Mouse (Mus musculus) hindbrain, embryonic 12.5 days (tissue): ENCODE measurements around the gene Kctd15. TPM values are rescaled to one million over a fixed set of nuclear protein-coding genes. Genes with fewer than 3 reads are reported as not detected.

Source experiments
- ATAC-seq: fragments of 200-750 bp; cut with Nextera tagmentation; 2 replicates; pipeline ENCODE4 v1.8.0; 2017; ENCODE audit warnings: moderate TSS enrichment; ENCODE audit not compliant: low FRiP score
- H3K27ac ChIP-seq: fragments of 300-500 bp; sonication (generic); 2 replicates; pipeline ENCODE4 v1.5.1; 2016; ENCODE audit warnings: mild to moderate bottlenecking
- H3K27me3 ChIP-seq: fragments of 300-500 bp; sonication (generic); 2 replicates; pipeline ENCODE4 v1.6.1; 2016; ENCODE audit warnings: mild to moderate bottlenecking
- H3K36me3 ChIP-seq: fragments of 300-500 bp; sonication (generic); 2 replicates; pipeline ENCODE4 v1.6.1; 2016; ENCODE audit warnings: mild to moderate bottlenecking
- H3K4me1 ChIP-seq: fragments of 300-500 bp; sonication (generic); 2 replicates; pipeline ENCODE4 v1.6.1; 2016
- H3K4me2 ChIP-seq: fragments of 300-500 bp; sonication (generic); replicated peaks from 2 replicates; pipeline ENCODE4 v1.6.1; 2016; ENCODE audit warnings: mild to moderate bottlenecking
- H3K4me3 ChIP-seq: fragments of 300-500 bp; sonication (generic); 2 replicates; pipeline ENCODE4 v1.5.1; 2016; ENCODE audit warnings: mild to moderate bottlenecking
- H3K9ac ChIP-seq: fragments of 300-500 bp; sonication (generic); 2 replicates; pipeline ENCODE4 v1.6.1; 2016; ENCODE audit warnings: mild to moderate bottlenecking, moderate library complexity
- H3K9me3 ChIP-seq: fragments of 300-500 bp; sonication (generic); replicated peaks from 2 replicates; pipeline ENCODE4 v1.6.1; 2016; ENCODE audit warnings: mild to moderate bottlenecking
- WGBS: fragments of 180-500 bp; shearing (Covaris S2); methylation state at CpG from one replicate; pipeline ENCODE4 v1.1.7; 2016; 5-methylcytosine and 5-hydroxymethylcytosine counted together
- polyA plus RNA-seq: library from polyadenylated mRNA; unstranded; fragments of >200 nt; fragmentation: Nextera tagmentation; extraction: Ambion mirVana; gene quantifications from 2 replicates; pipeline ENCODE4 v1.2.1, GENCODE M21; 2016

Gene Kctd15
- polyA plus RNA-seq: 36.9 and 42.1 TPM in 2 replicates

GRCm38 (mm10) chr7:34656632-34657031 is at the start of gene Kctd15:
TSS of gene Kctd15 (minus strand) at chr7:34656732.
- Histone ChIP-seq H3K4me2 (peak within 1 kb of the TSS; percentile 82), H3K27me3 (no peaks in the 10 kb centered on the region), H3K36me3 (no peaks in the 10 kb centered on the region), H3K9ac (peak within 1 kb of the TSS; percentile 97), H3K4me3 (peak within 1 kb of the TSS; percentile 91), H3K9me3 (no peaks in the 10 kb centered on the region), H3K27ac (peak within 1 kb of the TSS; percentile 100), H3K4me1 (peaks cover 16% of the 10 kb centered on the region)
- ATAC-seq: no peak
- 69% methylated on average over 5 of the region's 5 CpGs for WGBS

- no peak overlapping the region for H3K27ac ChIP-seq
- ATAC-seq: no peak
- H3K4me3 ChIP-seq: no peak overlapping the region
- H3K36me3 ChIP-seq: no peaks in the 10 kb centered on the region
- no peaks in the 10 kb centered on the region for H3K27me3 ChIP-seq
- no peaks in the 10 kb centered on the region for H3K9me3 ChIP-seq
- no peak overlapping the region for H3K4me2 ChIP-seq
- no peak overlapping the region for H3K9ac ChIP-seq
- 31% methylated on average over 4 of the region's 4 CpGs for WGBS
- H3K4me1 ChIP-seq: peaks cover 20% of the 10 kb centered on the region
Measured at GRCm38 (mm10) chr7:34704401-34704800, 47.9 kb upstream of the Kctd15 start.

GRCm38 (mm10) chr7:34703437-34703836 is 46.9 kb upstream of the Kctd15 start:
- Histone ChIP-seq H3K4me3 (no peak overlapping the region), H3K9me3 (no peaks in the 10 kb centered on the region), H3K4me2 (no peak overlapping the region), H3K4me1 (peaks cover 17% of the 10 kb centered on the region; the same call in 1 of the 2 replicates), H3K27me3 (no peaks in the 10 kb centered on the region), H3K36me3 (no peaks in the 10 kb centered on the region), H3K27ac (no peak overlapping the region), H3K9ac (no peak overlapping the region)
- ATAC-seq: no peak
- WGBS: 54% methylated on average over 4 of the region's 4 CpGs

GRCm38 (mm10) chr7:34702718-34703351 is 46.3 kb upstream of the Kctd15 start:
- no peak for ATAC-seq
- H3K4me3 ChIP-seq: no peak overlapping the region
- H3K4me1 ChIP-seq: peaks cover 21% of the 10 kb centered on the region; the same call in 1 of the 2 replicates
- no peak overlapping the region for H3K4me2 ChIP-seq
- H3K27ac ChIP-seq: no peak overlapping the region
- H3K9me3 ChIP-seq: no peaks in the 10 kb centered on the region
- no peaks in the 10 kb centered on the region for H3K36me3 ChIP-seq
- H3K27me3 ChIP-seq: no peaks in the 10 kb centered on the region
- 20% methylated on average over 11 of the region's 11 CpGs for WGBS
- H3K9ac ChIP-seq: no peak overlapping the region

GRCm38 (mm10) chr7:34699888-34700287 is 43.4 kb upstream of the Kctd15 start:
- no peak for ATAC-seq
- no peaks in the 10 kb centered on the region for H3K36me3 ChIP-seq
- no peak overlapping the region for H3K4me2 ChIP-seq
- no peak overlapping the region for H3K27ac ChIP-seq
- H3K4me3 ChIP-seq: no peak overlapping the region
- no peaks in the 10 kb centered on the region for H3K9me3 ChIP-seq
- WGBS: 77% methylated on average over 3 of the region's 3 CpGs
- H3K9ac ChIP-seq: no peak overlapping the region
- no peaks in the 10 kb centered on the region for H3K27me3 ChIP-seq
- peaks cover 29% of the 10 kb centered on the region for H3K4me1 ChIP-seq

GRCm38 (mm10) chr7:34698221-34698620 is 41.7 kb upstream of the Kctd15 start:
- no peak for ATAC-seq
- no peaks in the 10 kb centered on the region for H3K9me3 ChIP-seq
- no peak overlapping the region for H3K4me3 ChIP-seq
- peaks cover 32% of the 10 kb centered on the region for H3K4me1 ChIP-seq
- no peak overlapping the region for H3K4me2 ChIP-seq
- 79% methylated on average over 9 of the region's 9 CpGs for WGBS
- no peaks in the 10 kb centered on the region for H3K36me3 ChIP-seq
- no peak overlapping the region for H3K9ac ChIP-seq
- no peaks in the 10 kb centered on the region for H3K27me3 ChIP-seq
- H3K27ac ChIP-seq: no peak overlapping the region

GRCm38 (mm10) chr7:34696086-34696485 is 39.6 kb upstream of the Kctd15 start:
- Histone ChIP-seq H3K9ac (no peak overlapping the region), H3K4me3 (no peak overlapping the region), H3K4me2 (no peak overlapping the region), H3K4me1 (peaks cover 48% of the 10 kb centered on the region), H3K27ac (peak overlapping the region; percentile 79), H3K9me3 (no peaks in the 10 kb centered on the region), H3K36me3 (no peaks in the 10 kb centered on the region), H3K27me3 (no peaks in the 10 kb centered on the region)
- 45% methylated on average over 9 of the region's 9 CpGs for WGBS
- peak; percentile 65; the same call in 1 of the 2 replicates for ATAC-seq

GRCm38 (mm10) chr7:34694898-34695297 is 38.4 kb upstream of the Kctd15 start:
- Histone ChIP-seq H3K4me3 (no peak overlapping the region), H3K9ac (no peak overlapping the region), H3K27ac (peak overlapping the region; percentile 85), H3K4me1 (peaks cover 59% of the 10 kb centered on the region), H3K9me3 (no peaks in the 10 kb centered on the region), H3K27me3 (no peaks in the 10 kb centered on the region), H3K36me3 (no peaks in the 10 kb centered on the region), H3K4me2 (no peak overlapping the region)
- WGBS: 40% methylated on average over 9 of the region's 9 CpGs
- peak; percentile 60 for ATAC-seq

- H3K4me2 ChIP-seq: no peak overlapping the region
- no peaks in the 10 kb centered on the region for H3K9me3 ChIP-seq
- peaks cover 68% of the 10 kb centered on the region for H3K4me1 ChIP-seq
- 93% methylated on average over 13 of the region's 13 CpGs for WGBS
- no peak overlapping the region for H3K9ac ChIP-seq
- H3K36me3 ChIP-seq: no peaks in the 10 kb centered on the region
- no peak overlapping the region for H3K4me3 ChIP-seq
- H3K27me3 ChIP-seq: no peaks in the 10 kb centered on the region
- no peak for ATAC-seq
- H3K27ac ChIP-seq: peak overlapping the region; percentile 85
Measured at GRCm38 (mm10) chr7:34693916-34694315, 37.4 kb upstream of the Kctd15 start.

GRCm38 (mm10) chr7:34693072-34693471 is 36.5 kb upstream of the Kctd15 start:
- H3K4me2 ChIP-seq: no peak overlapping the region
- H3K9ac ChIP-seq: no peak overlapping the region
- H3K36me3 ChIP-seq: no peaks in the 10 kb centered on the region
- no peak for ATAC-seq
- no peak overlapping the region for H3K4me3 ChIP-seq
- H3K9me3 ChIP-seq: no peaks in the 10 kb centered on the region
- 60% methylated on average over 4 of the region's 4 CpGs for WGBS
- H3K4me1 ChIP-seq: peaks cover 71% of the 10 kb centered on the region
- peak overlapping the region; percentile 85 for H3K27ac ChIP-seq
- peaks cover 4% of the 10 kb centered on the region; the same call in 1 of the 2 replicates for H3K27me3 ChIP-seq

GRCm38 (mm10) chr7:34690111-34690510 is 33.6 kb upstream of the Kctd15 start:
- Histone ChIP-seq H3K27ac (peak overlapping the region; percentile 85), H3K4me1 (peaks cover 75% of the 10 kb centered on the region)

GRCm38 (mm10) chr7:34689028-34689427 is 32.5 kb upstream of the Kctd15 start:
- Histone ChIP-seq H3K9ac (no peak overlapping the region), H3K27ac (peak overlapping the region; percentile 35; the same call in 1 of the 2 replicates), H3K27me3 (peaks cover 7% of the 10 kb centered on the region; the same call in 1 of the 2 replicates), H3K36me3 (no peaks in the 10 kb centered on the region), H3K4me1 (peaks cover 66% of the 10 kb centered on the region), H3K4me2 (no peak overlapping the region), H3K4me3 (no peak overlapping the region), H3K9me3 (no peaks in the 10 kb centered on the region)
- ATAC-seq: no peak
- 31% methylated on average over 6 of the region's 6 CpGs for WGBS

More at GRCm38 (mm10) chr7:34690111-34690510, 33.6 kb upstream of the Kctd15 start:
- no peak overlapping the region for H3K4me2 ChIP-seq
- no peaks in the 10 kb centered on the region for H3K9me3 ChIP-seq
- H3K9ac ChIP-seq: no peak overlapping the region
- peaks cover 4% of the 10 kb centered on the region; the same call in 1 of the 2 replicates for H3K27me3 ChIP-seq
- H3K4me3 ChIP-seq: no peak overlapping the region
- no peaks in the 10 kb centered on the region for H3K36me3 ChIP-seq
- 30% methylated on average over 13 of the region's 13 CpGs for WGBS
- peak; percentile 33 for ATAC-seq

- H3K4me1 ChIP-seq: peaks cover 46% of the 10 kb centered on the region
- no peaks in the 10 kb centered on the region for H3K9me3 ChIP-seq
- 35% methylated on average over 7 of the region's 7 CpGs for WGBS
- no peak for ATAC-seq
- H3K4me2 ChIP-seq: no peak overlapping the region
- H3K36me3 ChIP-seq: no peaks in the 10 kb centered on the region
- no peak overlapping the region for H3K4me3 ChIP-seq
- H3K9ac ChIP-seq: no peak overlapping the region
- H3K27ac ChIP-seq: peak overlapping the region; percentile 17; the same call in 1 of the 2 replicates
- peaks cover 13% of the 10 kb centered on the region; the same call in 1 of the 2 replicates for H3K27me3 ChIP-seq
Measured at GRCm38 (mm10) chr7:34685801-34686200, 29.3 kb upstream of the Kctd15 start.
